Mouse (Mus musculus) neutrophil, adult 83 days (primary cell): Measurements from ENCODE around the gene Mndal. TPM values are rescaled to one million over a fixed set of nuclear protein-coding genes. Genes with fewer than 3 reads are reported as not detected.

Experiments used
- total RNA-seq, 2 experiments: library from RNA; stranded (reverse); gene quantifications; one replicate each; pipeline ENCODE4 v1.2.4; 2023

Mndal gene
- total RNA-seq: 10 to 100 TPM; 55.1 to 60.4 TPM

GRCm38 (mm10) chr1:173941924-173942779 lies at the start of gene Mndal, which contains the start of gene Ifi203:
Gene Mndal, minus strand, starts transcription at chr1:173942491.
Gene Ifi203, minus strand, starts transcription at chr1:173942672.

GRCm38 (mm10) chr1:173982694-173983305 lies 40.5 kb upstream of the Mndal start, which contains the start of gene Ifi202b:
Gene Ifi202b, minus strand, starts transcription at chr1:173982744.

GRCm38 (mm10) chr1:173912548-173913255 lies 29.6 kb downstream of the Mndal start, which contains the start of gene Ifi211:
Gene Ifi211, minus strand, starts transcription at chr1:173913046.

Other genes starting within 250 kb of the Mndal start
- gene Ifi207, start 200.7 kb downstream of the Mndal start, total RNA-seq: 10 to 100 TPM; 21.2 to 26.7 TPM
- gene Ifi204, start 175.5 kb downstream of the Mndal start, total RNA-seq: 10 to 100 TPM; 35.4 to 41.8 TPM
- gene Ifi211, start 29.4 kb downstream of the Mndal start, total RNA-seq: 10 to 100 TPM; 16.2 to 20.9 TPM
- 10 to 100 TPM; 40.2 to 41.3 TPM for gene Ifi203, start 181 bp upstream of the Mndal start, total RNA-seq
- not detected for gene Ifi202b, start 40.3 kb upstream of the Mndal start, total RNA-seq
- gene Ifi205, start 89.3 kb upstream of the Mndal start, total RNA-seq: 10 to 100 TPM in 1 of 2 experiments, 1 to 10 TPM in 1; 6.6 to 10.1 TPM
- gene Olfr433, start 98.2 kb upstream of the Mndal start, total RNA-seq: under 1 TPM in 1 of 2 experiments, not detected in 1; 0.33 TPM
- not detected for gene Olfr432, start 106.7 kb upstream of the Mndal start, total RNA-seq
- not detected for gene Olfr430, start 124.1 kb upstream of the Mndal start, total RNA-seq
- not detected for gene Olfr429, start 141.8 kb upstream of the Mndal start, total RNA-seq
- not detected for gene Olfr427, start 154.4 kb upstream of the Mndal start, total RNA-seq
- gene Olfr231, start 178.7 kb upstream of the Mndal start, total RNA-seq: not detected
- gene Olfr424, start 189.0 kb upstream of the Mndal start, total RNA-seq: not detected
- not detected for gene Olfr420, start 213.1 kb upstream of the Mndal start, total RNA-seq
- 10 to 100 TPM; 11.2 to 18.5 TPM for gene Spta1, start 230.3 kb upstream of the Mndal start, total RNA-seq